ENCODE assay signal across 8 mouse cellular contexts in genomic region chr5:51039713-51040178, GRCm38 (mm10).
DNase-seq lines count a peak whose midpoint lies in the region.

No protein-coding gene starts in this region.

- DNase-seq in adrenal gland, postnatal 10 days: peak; percentile 51
- no peak for DNase-seq in adrenal gland, adult 18-20 months (ENCODE audit: low spot score in 2 of 2)
- DNase-seq in testis, postnatal 10 days (ENCODE audit: low spot score): peak; percentile 43
- DNase-seq in testis, postnatal 14 days (ENCODE audit: low spot score): no peak
- peak; percentile 60 to 70 for DNase-seq in kidney, postnatal 4 days
- no peak for DNase-seq in spleen, postnatal 4 days (ENCODE audit: low spot score in 2 of 2)
- no peak for DNase-seq in layer of hippocampus, postnatal 36 days
- DNase-seq in thymus, adult 18-20 months: no peak

Comparison
In these comparisons a context has a peak if more than half of its experiments do, and no peak if none do; other contexts are left out.
1. DNase-seq: peak in adrenal gland, postnatal 10 days (single experiment), testis, postnatal 10 days (single experiment) and kidney, postnatal 4 days (2 of 2); none in adrenal gland, adult 18-20 months (0 of 2), testis, postnatal 14 days (single experiment), spleen, postnatal 4 days (0 of 2), layer of hippocampus, postnatal 36 days (0 of 2) and thymus, adult 18-20 months (0 of 2).